Mouse (Mus musculus) bone marrow macrophage, adult 2 months (primary cell): ENCODE measurements around the gene Tnp2.

ENCODE experiments used
- CTCF ChIP-seq: IDR thresholded peaks from 2 replicates; pipeline ENCODE4 v1.5.1; 2012; ENCODE audit warnings: low read depth, mild to moderate bottlenecking, low read length, moderate library complexity
- POLR2A ChIP-seq: IDR thresholded peaks from 2 replicates; pipeline ENCODE4 v1.6.1; 2012; ENCODE audit warnings: mild to moderate bottlenecking, low read depth, low read length, borderline replicate concordance

DNA sequence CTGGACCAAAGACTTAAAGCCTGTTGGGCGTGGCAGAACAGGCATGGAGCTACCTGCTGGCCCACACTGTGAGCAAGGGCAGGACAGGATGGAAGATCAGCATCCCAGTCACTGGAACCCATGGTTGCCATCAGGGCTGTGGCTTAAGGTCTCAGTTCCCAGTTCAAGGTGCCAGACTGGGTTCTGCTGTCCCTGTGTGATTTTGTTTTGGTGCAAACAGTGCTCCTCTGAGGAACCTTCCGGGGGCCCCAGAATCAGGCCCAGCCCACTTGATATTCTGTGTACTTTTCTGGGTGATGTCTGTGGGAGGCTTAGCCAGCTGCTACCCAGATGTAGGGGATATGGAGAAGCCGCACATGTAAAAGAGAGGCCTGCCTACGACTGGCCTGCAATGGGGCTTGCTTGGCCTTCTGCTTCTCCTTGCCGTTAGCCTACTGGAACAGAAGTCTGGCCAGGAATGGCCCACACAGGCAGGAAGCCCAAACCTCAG is 7.8 kb downstream of the Tnp2 start:
- TF ChIP-seq CTCF = no peak
- no peak for TF ChIP-seq POLR2A
